9 mouse cellular contexts compared by ENCODE assay signal in the genomic region with DNA sequence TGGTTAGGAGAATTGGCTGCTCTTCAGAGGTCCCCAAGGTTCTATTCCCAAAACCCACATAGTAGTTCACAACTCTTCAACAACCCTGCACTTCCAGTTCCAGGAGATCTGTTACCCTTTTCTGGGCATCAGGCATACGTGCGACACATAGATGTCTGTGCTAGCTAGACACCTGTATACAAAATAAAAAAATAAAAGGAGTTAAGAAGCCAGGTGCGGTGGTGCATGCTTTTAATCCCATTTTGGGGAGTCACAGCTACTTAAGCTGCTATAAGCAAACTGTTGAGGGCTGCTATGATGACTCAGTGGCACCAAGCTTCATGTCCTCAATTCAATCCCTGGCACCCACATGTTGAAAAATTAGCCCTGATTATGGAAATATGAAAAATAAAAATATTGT.
"Had no signal": no experiment of that assay in that cellular context is flagged by ENCODE, and none has a peak within 500 bp of the region (broad histone marks: within the 10 kb centered on the region; RNA-seq: fewer than 3 reads in every experiment).

No protein-coding gene starts in this region.

- H3K4me3 ChIP-seq: limb, embryonic 10.5 days; limb, embryonic 13.5 days; liver, embryonic 12.5 days; liver, embryonic 15.5 days; lung, embryonic 15.5 days; megakaryocyte, embryonic 14.5 days; myocyte; neural tube, embryonic 13.5 days; stomach, embryonic 15.5 days had no signal

- H3K27ac ChIP-seq: limb, embryonic 10.5 days; limb, embryonic 13.5 days; liver, embryonic 12.5 days; liver, embryonic 15.5 days; lung, embryonic 15.5 days; neural tube, embryonic 13.5 days; stomach, embryonic 15.5 days had no signal

- ATAC-seq: liver, embryonic 12.5 days had no signal

- H3K27me3 ChIP-seq: limb, embryonic 13.5 days; liver, embryonic 12.5 days; liver, embryonic 15.5 days; lung, embryonic 15.5 days; megakaryocyte, embryonic 14.5 days; neural tube, embryonic 13.5 days; stomach, embryonic 15.5 days had no signal

- H3K9ac ChIP-seq: limb, embryonic 13.5 days; liver, embryonic 12.5 days; liver, embryonic 15.5 days; lung, embryonic 15.5 days; neural tube, embryonic 13.5 days; stomach, embryonic 15.5 days had no signal

- H3K4me2 ChIP-seq: limb, embryonic 13.5 days; liver, embryonic 12.5 days; liver, embryonic 15.5 days; lung, embryonic 15.5 days; neural tube, embryonic 13.5 days; stomach, embryonic 15.5 days had no signal

- H3K4me1 ChIP-seq: limb, embryonic 10.5 days; limb, embryonic 13.5 days; liver, embryonic 12.5 days; liver, embryonic 15.5 days; lung, embryonic 15.5 days; neural tube, embryonic 13.5 days; stomach, embryonic 15.5 days had no signal

- H3K9me3 ChIP-seq: limb, embryonic 10.5 days; limb, embryonic 13.5 days; liver, embryonic 12.5 days; liver, embryonic 15.5 days; lung, embryonic 15.5 days; megakaryocyte, embryonic 14.5 days; neural tube, embryonic 13.5 days; stomach, embryonic 15.5 days had no signal
